Mouse (Mus musculus): ENCODE measurements at regions not wholly inside any gene's neighbourhood (a gene's known extent, or its start where the extent isn't known, plus 50 kb on each side); places are given as distances from the start of the nearest gene placed in this dataset.

- TF ChIP-seq CTCF (IDR thresholded peaks at IDR 0.05; ENCODE audit: low read depth) (no peak), EP300 (IDR thresholded peaks at IDR 0.05; ENCODE audit: low read depth) (no peak)
Measured at GRCm38 (mm10) chr5:118396004-118396725, 151.1 kb downstream of the 2410131K14Rik start.
